Mouse (Mus musculus) heart, embryonic 11.5 days (tissue): Measurements from ENCODE around the gene Irgm2. TPM values are rescaled to one million over a fixed set of nuclear protein-coding genes. Genes with fewer than 3 reads are reported as not detected.
"Not testable (repeated sequence)": the region's sequence is repeated elsewhere in the genome, so short reads cannot be mapped to it uniquely, and the experiment has no call there.

Experiments
- ATAC-seq: fragments of 200-750 bp; cut with Nextera tagmentation; replicated peaks from 2 replicates; pipeline ENCODE4 v1.8.0; 2017; ENCODE audit warnings: moderate library complexity; ENCODE audit not compliant: insufficient number of reproducible peaks, low FRiP score, low TSS enrichment
- H3K27ac ChIP-seq: fragments of 300-500 bp; sonication (generic); 2 replicates; pipeline ENCODE4 v1.5.1; 2014; ENCODE audit warnings: mild to moderate bottlenecking, low read depth, low read length
- H3K27me3 ChIP-seq: fragments of 300-500 bp; sonication (generic); 2 replicates; pipeline ENCODE4 v1.6.1; 2014; ENCODE audit warnings: mild to moderate bottlenecking, low read length, mixed read lengths; ENCODE audit not compliant: control insufficient read depth, insufficient read depth
- H3K36me3 ChIP-seq: fragments of 300-500 bp; sonication (generic); 2 replicates; pipeline ENCODE4 v1.6.1; 2014; ENCODE audit warnings: mild to moderate bottlenecking, low read length, moderate library complexity, mixed read lengths; ENCODE audit not compliant: control insufficient read depth, insufficient read depth
- H3K4me1 ChIP-seq: fragments of 300-500 bp; sonication (generic); 2 replicates; pipeline ENCODE4 v1.6.1; 2014; ENCODE audit warnings: low read length; ENCODE audit not compliant: control insufficient read depth, insufficient read depth
- H3K4me2 ChIP-seq: fragments of 300-500 bp; sonication (generic); 2 replicates; pipeline ENCODE4 v1.6.1; 2014; ENCODE audit warnings: mild to moderate bottlenecking, moderate library complexity
- H3K4me3 ChIP-seq: fragments of 300-500 bp; sonication (generic); 2 replicates; pipeline ENCODE4 v1.5.1; 2014; ENCODE audit warnings: low read depth, low read length
- H3K9ac ChIP-seq: fragments of 300-500 bp; sonication (generic); 2 replicates; pipeline ENCODE4 v1.6.1; 2014; ENCODE audit warnings: mild to moderate bottlenecking, low read depth, low read length, moderate library complexity
- H3K9me3 ChIP-seq: fragments of 300-500 bp; sonication (generic); replicated peaks from 2 replicates; pipeline ENCODE4 v1.6.1; 2016; ENCODE audit warnings: low read length; ENCODE audit not compliant: control insufficient read depth
- WGBS: fragments of 180-500 bp; shearing (Covaris S2); extraction: QIAGEN DNeasy Blood & Tissue Kit; methylation state at CpG from one replicate; pipeline ENCODE4 v1.1.7; 2014; ENCODE audit not compliant: insufficient replicate concordance; 5-methylcytosine and 5-hydroxymethylcytosine counted together
- polyA plus RNA-seq: library from polyadenylated mRNA; unstranded; fragments of >200 nt; fragmentation: Nextera tagmentation; extraction: Ambion mirVana; gene quantifications from 2 replicates; pipeline ENCODE4 v1.2.1, GENCODE M21; 2014

Gene Irgm2
- polyA plus RNA-seq, 1 experiment from 2014 or later: 1.4 TPM

- H3K4me1 ChIP-seq: no peaks in the 10 kb centered on the region
- WGBS: 85% methylated on average over 12 of the region's 12 CpGs
- no peak overlapping the region for H3K4me2 ChIP-seq
- no peak overlapping the region for H3K4me3 ChIP-seq
- no peaks in the 10 kb centered on the region for H3K27me3 ChIP-seq
- H3K9me3 ChIP-seq: no peaks in the 10 kb centered on the region
- H3K36me3 ChIP-seq: no peaks in the 10 kb centered on the region
- H3K9ac ChIP-seq: no peak overlapping the region
- no peak overlapping the region for H3K27ac ChIP-seq
- ATAC-seq: no peak
Observed at GRCm38 (mm10) chr11:58201052-58201451, 1.6 kb downstream of the Irgm2 start.

- H3K9me3 ChIP-seq: no peaks in the 10 kb centered on the region
- 88% methylated on average over 1 of the region's 1 CpGs for WGBS
- no peak for ATAC-seq
- H3K36me3 ChIP-seq: no peaks in the 10 kb centered on the region
- peaks cover 10% of the 10 kb centered on the region for H3K4me1 ChIP-seq
- no peak overlapping the region for H3K27ac ChIP-seq
- no peak overlapping the region for H3K4me2 ChIP-seq
- H3K9ac ChIP-seq: no peak overlapping the region
- H3K4me3 ChIP-seq: no peak overlapping the region
- H3K27me3 ChIP-seq: no peaks in the 10 kb centered on the region
Observed at GRCm38 (mm10) chr11:58210321-58210886, 11.0 kb downstream of the Irgm2 start.

- Histone ChIP-seq H3K27me3 (no peaks in the 10 kb centered on the region), H3K36me3 (no peaks in the 10 kb centered on the region), H3K4me1 (peaks cover 12% of the 10 kb centered on the region), H3K9ac (peak overlapping the region; percentile 39; the same call in 1 of the 2 replicates), H3K27ac (peak overlapping the region; percentile 31; the same call in 1 of the 2 replicates), H3K9me3 (no peaks in the 10 kb centered on the region), H3K4me2 (peak overlapping the region; percentile 31), H3K4me3 (no peak overlapping the region)
- no peak for ATAC-seq
- WGBS: 13% methylated on average over 9 of the region's 9 CpGs
Observed at GRCm38 (mm10) chr11:58211062-58211681, 11.8 kb downstream of the Irgm2 start.

- Histone ChIP-seq H3K4me2 (peak overlapping the region; percentile 31; the same call in 1 of the 2 replicates), H3K27me3 (no peaks in the 10 kb centered on the region), H3K9ac (no peak overlapping the region), H3K36me3 (no peaks in the 10 kb centered on the region), H3K9me3 (no peaks in the 10 kb centered on the region), H3K4me1 (peaks cover 12% of the 10 kb centered on the region), H3K4me3 (no peak overlapping the region), H3K27ac (no peak overlapping the region)
- no peak for ATAC-seq
- WGBS: 30% methylated on average over 2 of the region's 2 CpGs
Observed at GRCm38 (mm10) chr11:58211682-58212067, 12.3 kb downstream of the Irgm2 start.

GRCm38 (mm10) chr11:58213673-58214342 is 14.4 kb downstream of the Irgm2 start:
- WGBS: 61% methylated on average over 7 of the region's 7 CpGs

GRCm38 (mm10) chr11:58214391-58215048 is 15.1 kb downstream of the Irgm2 start:
- ATAC-seq: peak; percentile 79
- Histone ChIP-seq H3K36me3 (no peaks in the 10 kb centered on the region), H3K27ac (0 out of 2 replicates have a peak overlapping the region, but pooled peaks have one; percentile 46), H3K4me3 (peak overlapping the region; percentile 56), H3K9me3 (no peaks in the 10 kb centered on the region), H3K9ac (peak overlapping the region; percentile 78), H3K4me2 (peak overlapping the region; percentile 67), H3K4me1 (peaks cover 12% of the 10 kb centered on the region), H3K27me3 (no peaks in the 10 kb centered on the region)
- 25% methylated on average over 17 of the region's 17 CpGs for WGBS

More at GRCm38 (mm10) chr11:58213673-58214342, 14.4 kb downstream of the Irgm2 start:
- no peak overlapping the region for H3K27ac ChIP-seq
- no peaks in the 10 kb centered on the region for H3K36me3 ChIP-seq
- H3K9me3 ChIP-seq: no peaks in the 10 kb centered on the region
- H3K9ac ChIP-seq: no peak overlapping the region
- H3K4me3 ChIP-seq: peak overlapping the region; percentile 56; the same call in 1 of the 2 replicates
- peaks cover 12% of the 10 kb centered on the region for H3K4me1 ChIP-seq
- ATAC-seq: no peak
- no peaks in the 10 kb centered on the region for H3K27me3 ChIP-seq
- peak overlapping the region; percentile 67 for H3K4me2 ChIP-seq

GRCm38 (mm10) chr11:58215049-58215430 is 15.6 kb downstream of the Irgm2 start:
- H3K9ac ChIP-seq, H3K27ac ChIP-seq, H3K9me3 ChIP-seq, ATAC-seq, H3K27me3 ChIP-seq, H3K36me3 ChIP-seq: not testable (repeated sequence)
- WGBS: 9% methylated on average over 2 of the region's 3 CpGs
- peak overlapping the region; percentile 67 for H3K4me2 ChIP-seq
- peaks cover 12% of the 10 kb centered on the region for H3K4me1 ChIP-seq
- H3K4me3 ChIP-seq: peak overlapping the region; percentile 56

- Histone ChIP-seq H3K9ac (no peak overlapping the region), H3K4me1 (peaks cover 12% of the 10 kb centered on the region), H3K36me3 (no peaks in the 10 kb centered on the region), H3K27me3 (no peaks in the 10 kb centered on the region), H3K9me3 (no peaks in the 10 kb centered on the region), H3K4me2 (no peak overlapping the region), H3K4me3 (no peak overlapping the region), H3K27ac (no peak overlapping the region)
- ATAC-seq: no peak
- 70% methylated on average over 5 of the region's 5 CpGs for WGBS
Observed at GRCm38 (mm10) chr11:58215814-58216213, 16.4 kb downstream of the Irgm2 start.
